Mouse (Mus musculus) cerebellum, adult 2 months (tissue): ENCODE measurements around the gene Gga2.

Experiments
- CTCF ChIP-seq: fragments of 200-500 bp; IDR thresholded peaks from 2 replicates; pipeline ENCODE4 v1.5.1; 2011; ENCODE audit warnings: low read depth, mild to moderate bottlenecking, control low read depth, low read length, moderate library complexity, borderline replicate concordance; ENCODE audit not compliant: insufficient read depth
- POLR2A ChIP-seq: fragments of 200-500 bp; IDR thresholded peaks from 2 replicates; pipeline ENCODE4 v1.6.1; 2011; ENCODE audit warnings: low read length, control low read depth, borderline replicate concordance; ENCODE audit not compliant: insufficient read depth

DNA sequence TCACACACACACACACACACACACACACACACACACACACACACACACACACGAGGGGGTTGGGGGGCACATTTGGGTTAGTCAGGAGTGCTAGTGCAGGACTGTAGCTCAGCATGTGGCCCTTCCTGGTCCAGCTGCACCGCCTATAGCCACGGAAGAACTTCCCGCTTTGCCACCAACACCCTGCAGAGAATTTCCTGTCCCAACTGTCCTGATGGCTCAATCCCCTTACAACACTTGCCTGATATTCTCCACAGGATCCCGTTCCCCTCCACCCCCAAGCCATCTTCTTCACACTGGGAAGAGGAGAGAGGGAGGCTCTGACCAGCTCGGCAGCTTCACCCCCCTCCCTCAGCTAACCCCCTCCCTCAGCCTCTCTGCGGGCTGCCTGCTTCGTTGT, 20.6 kb downstream of the Gga2 start:
- TF ChIP-seq CTCF, result no peak
- TF ChIP-seq POLR2A, result no peak
